Mouse (Mus musculus): ENCODE measurements around the gene Rpgrip1l.

- no peak for TF ChIP-seq CTCF (IDR thresholded peaks at IDR 0.05; ENCODE audit: extremely low read depth, insufficient read depth, low read length)
- TF ChIP-seq POLR2A (IDR thresholded peaks at IDR 0.05; ENCODE audit: extremely low read depth, insufficient read depth, low read length) = no peak
These were observed 47.7 kb upstream of the Rpgrip1l start for GRCm38 (mm10) chr8:91360644-91361357.

Data from cortical plate, adult 2 months (tissue).